Mouse (Mus musculus) B cell, adult 62 days (primary cell): ENCODE results near the gene Epgn. TPM values are rescaled to one million over a fixed set of nuclear protein-coding genes. Genes with fewer than 3 reads are reported as not detected.

Experiments
- total RNA-seq: library from RNA; stranded (reverse); gene quantifications from 4 replicates; pipeline ENCODE4 v1.2.4, GENCODE M21; 2023

Gene Epgn
- total RNA-seq = not detected in 4 replicates

DNA sequence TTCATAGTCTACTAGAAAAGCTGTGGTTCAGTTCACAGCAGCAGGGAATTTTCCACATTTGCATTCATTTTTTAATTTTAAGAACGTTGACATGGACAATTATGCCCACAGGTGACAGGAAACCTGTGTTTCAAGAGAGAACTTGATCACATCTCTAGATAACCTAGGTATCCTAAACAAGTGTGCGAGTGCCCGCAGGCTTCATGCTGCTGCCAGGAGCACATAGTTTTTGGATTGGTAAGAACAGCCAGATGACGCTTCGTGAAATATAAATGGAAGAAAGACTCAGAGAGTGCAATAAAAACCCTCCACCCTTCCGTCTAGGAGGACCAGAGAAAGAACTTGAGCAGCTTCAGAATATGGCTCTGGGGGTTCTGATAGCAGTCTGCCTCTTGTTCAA lies at the start of gene Epgn:
TSS of gene Epgn (plus strand) at position 301 of the 400 bp plus-strand sequence.

DNA sequence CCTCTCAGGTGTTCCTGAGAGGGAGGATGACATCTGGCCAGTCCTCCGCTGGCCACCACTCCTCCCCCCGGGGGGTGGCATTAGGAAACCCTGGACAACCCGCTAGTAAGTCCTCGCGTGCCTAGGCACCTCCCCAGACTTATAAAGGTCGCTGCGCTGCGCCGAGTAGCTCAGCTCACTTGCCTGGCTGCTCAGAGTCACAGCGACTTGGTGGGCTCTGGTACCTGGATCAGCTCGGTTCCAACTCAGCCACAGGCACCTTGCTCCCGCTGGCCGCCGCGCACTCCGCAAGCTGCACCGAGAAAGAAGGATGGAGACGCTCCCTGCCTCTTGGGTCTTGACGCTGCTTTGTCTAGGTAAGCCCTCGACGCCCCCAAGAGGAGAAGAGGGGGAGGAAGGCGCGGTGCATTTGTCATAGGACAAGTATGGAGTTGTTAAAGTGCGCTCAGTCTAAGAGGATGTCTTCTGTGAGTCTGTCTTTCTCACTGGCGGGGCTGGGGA lies 47.2 kb downstream of the Epgn start, which contains the start of gene Ereg:
TSS of gene Ereg (plus strand) at position 173 of the 501 bp plus-strand sequence.

Other genes starting within 250 kb of the Epgn start
- gene Cxcl3, start 241.4 kb upstream of the Epgn start, total RNA-seq = not detected in 4 replicates
- not detected in 4 replicates for gene Cxcl15, start 232.9 kb upstream of the Epgn start, total RNA-seq
- not detected in 4 replicates for gene Cxcl1, start 136.2 kb upstream of the Epgn start, total RNA-seq
- 0.95 to 1.0 TPM in 2 of 4 replicates, not detected in the others for gene Cxcl2, start 123.6 kb upstream of the Epgn start, total RNA-seq
- 0.83 to 3.1 TPM (median 1.4 TPM) in 4 replicates for gene Mthfd2l, start 96.3 kb upstream of the Epgn start, total RNA-seq
- gene Ereg, start 47.2 kb downstream of the Epgn start, total RNA-seq = not detected in 4 replicates
- gene Areg, start 112.1 kb downstream of the Epgn start, total RNA-seq = 0.66 to 2.0 TPM (median 1.7 TPM) in 4 replicates